Mouse (Mus musculus): ENCODE measurements around the gene Atp1a4. TPM values are rescaled to one million over a fixed set of nuclear protein-coding genes. Genes with fewer than 3 reads are reported as not detected.

Atp1a4 gene
- polyA plus RNA-seq (2012; rRNA removed) (0.03 TPM in 1 of 2 replicates, not detected in the other), polyA plus RNA-seq (2014; fragmentation: Nextera tagmentation; extraction: Ambion mirVana) (not detected in 2 replicates)

DNA sequence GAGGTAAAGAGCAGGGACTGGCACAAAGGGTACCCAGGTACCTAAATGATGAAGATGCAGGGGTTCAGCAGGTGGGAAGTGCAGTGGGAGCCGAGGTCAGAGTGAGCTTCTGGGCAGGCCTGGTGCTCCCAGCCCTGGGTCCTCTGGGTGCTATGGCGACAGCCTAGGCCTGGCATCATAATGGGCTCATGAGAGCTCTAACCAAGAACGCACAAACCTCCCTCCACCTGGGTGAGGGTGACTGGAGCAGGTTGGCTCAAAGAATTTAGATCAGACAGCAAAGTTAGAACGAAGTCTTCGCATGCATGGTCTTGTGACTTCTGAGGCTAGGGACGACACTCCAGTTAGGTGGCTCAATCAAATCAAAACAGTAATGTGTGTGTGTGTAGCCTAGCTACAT lies at the start of gene Atp1a4:
Atp1a4 (minus strand) TSS at position 101 of the 400 bp plus-strand sequence.
- 85% methylated on average over 6 of the region's 6 CpGs for WGBS
- no peaks in the 10 kb centered on the region for H3K4me1 ChIP-seq (ENCODE audit: control insufficient read depth, insufficient read depth, low read length)
- no peaks in the 10 kb centered on the region for H3K36me3 ChIP-seq (ENCODE audit: control insufficient read depth, insufficient read depth, low read length)
- H3K9ac ChIP-seq (ENCODE audit: low read depth, low read length, severe bottlenecking) = no peak within 1 kb of the TSS
- no peaks in the 10 kb centered on the region for H3K27me3 ChIP-seq (ENCODE audit: control insufficient read depth, insufficient read depth, low read length)
- H3K9me3 ChIP-seq (ENCODE audit: control insufficient read depth, low read length) = no peaks in the 10 kb centered on the region
- DNase-seq (ENCODE audit: low spot score) (no peak), ATAC-seq (ENCODE audit: low FRiP score, low read depth) (no peak)
- no peak for TF ChIP-seq POLR2A (IDR thresholded peaks at IDR 0.05; ENCODE audit: borderline replicate concordance, extremely low read depth, insufficient read depth, insufficient read length)
- no peak within 1 kb of the TSS for H3K4me2 ChIP-seq (replicated peaks; ENCODE audit: low read depth, low read length, severe bottlenecking)
- H3K27ac ChIP-seq (replicated peaks; ENCODE audit: low read depth, low read length) = no peak within 1 kb of the TSS
- H3K4me3 ChIP-seq (replicated peaks; ENCODE audit: low read length) = no peak within 1 kb of the TSS

- Histone ChIP-seq H3K9ac (ENCODE audit: low read depth, low read length, severe bottlenecking) (no peak overlapping the region), H3K9me3 (ENCODE audit: control insufficient read depth, low read length) (no peaks in the 10 kb centered on the region), H3K4me3 (replicated peaks; ENCODE audit: low read length) (no peak overlapping the region), H3K27ac (replicated peaks; ENCODE audit: low read depth, low read length) (peak overlapping the region; percentile 65), H3K27me3 (ENCODE audit: control insufficient read depth, insufficient read depth, low read length) (no peaks in the 10 kb centered on the region), H3K4me2 (replicated peaks; ENCODE audit: low read depth, low read length, severe bottlenecking) (no peak overlapping the region), H3K36me3 (ENCODE audit: control insufficient read depth, insufficient read depth, low read length) (no peaks in the 10 kb centered on the region), H3K4me1 (ENCODE audit: control insufficient read depth, insufficient read depth, low read length) (peaks cover 17% of the 10 kb centered on the region)
- no peak for TF ChIP-seq POLR2A (IDR thresholded peaks at IDR 0.05; ENCODE audit: borderline replicate concordance, extremely low read depth, insufficient read depth, insufficient read length)
- ATAC-seq (ENCODE audit: low FRiP score, low read depth) (no peak), DNase-seq (ENCODE audit: low spot score) (peak; percentile 34)
- 55% methylated on average over 10 of the region's 10 CpGs for WGBS
Observed at GRCm38 (mm10) chr1:172307936-172308335, 49.7 kb upstream of the Atp1a4 start.

DNA sequence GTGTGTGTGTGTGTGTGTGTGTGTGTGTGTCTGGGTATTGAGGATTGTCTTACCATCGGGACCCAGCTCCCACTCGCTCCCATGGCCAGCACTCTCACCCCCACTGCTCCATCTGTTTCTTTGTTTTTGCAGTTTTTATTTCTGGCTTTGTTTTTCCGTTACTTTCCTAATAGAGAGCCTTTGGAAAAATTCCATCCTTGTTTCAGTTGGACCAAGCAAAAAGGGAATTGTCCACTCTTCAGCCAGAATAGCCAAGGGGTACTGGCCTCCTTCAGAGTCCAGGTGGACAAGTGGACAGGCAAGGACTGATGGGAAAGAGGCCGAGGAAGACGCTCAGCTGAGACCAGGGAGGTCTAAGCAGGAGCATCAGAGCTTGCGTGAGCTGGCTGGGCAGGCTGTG lies 48.7 kb upstream of the Atp1a4 start:
- peak overlapping the region; percentile 63; the same call in 1 of the 2 replicates for H3K27ac ChIP-seq (replicated peaks; ENCODE audit: low read depth, low read length)
- H3K4me3 ChIP-seq (replicated peaks; ENCODE audit: low read length) = no peak overlapping the region
- peaks cover 15% of the 10 kb centered on the region for H3K4me1 ChIP-seq (ENCODE audit: control insufficient read depth, insufficient read depth, low read length)
- no peaks in the 10 kb centered on the region for H3K36me3 ChIP-seq (ENCODE audit: control insufficient read depth, insufficient read depth, low read length)
- TF ChIP-seq POLR2A (IDR thresholded peaks at IDR 0.05; ENCODE audit: borderline replicate concordance, extremely low read depth, insufficient read depth, insufficient read length) = no peak
- no peak for ATAC-seq (ENCODE audit: low FRiP score, low read depth)
- H3K4me2 ChIP-seq (replicated peaks; ENCODE audit: low read depth, low read length, severe bottlenecking) = no peak overlapping the region
- DNase-seq (ENCODE audit: low spot score) = no peak
- 73% methylated on average over 6 of the region's 6 CpGs for WGBS
- no peaks in the 10 kb centered on the region for H3K9me3 ChIP-seq (ENCODE audit: control insufficient read depth, low read length)
- no peak overlapping the region for H3K9ac ChIP-seq (ENCODE audit: low read depth, low read length, severe bottlenecking)
- H3K27me3 ChIP-seq (ENCODE audit: control insufficient read depth, insufficient read depth, low read length) = no peaks in the 10 kb centered on the region

- Histone ChIP-seq H3K4me3 (replicated peaks; ENCODE audit: low read length) (no peak overlapping the region), H3K9ac (ENCODE audit: low read depth, low read length, severe bottlenecking) (no peak overlapping the region), H3K4me2 (replicated peaks; ENCODE audit: low read depth, low read length, severe bottlenecking) (no peak overlapping the region), H3K4me1 (ENCODE audit: control insufficient read depth, insufficient read depth, low read length) (peaks cover 18% of the 10 kb centered on the region), H3K27me3 (ENCODE audit: control insufficient read depth, insufficient read depth, low read length) (no peaks in the 10 kb centered on the region), H3K27ac (replicated peaks; ENCODE audit: low read depth, low read length) (no peak overlapping the region), H3K36me3 (ENCODE audit: control insufficient read depth, insufficient read depth, low read length) (no peaks in the 10 kb centered on the region), H3K9me3 (ENCODE audit: control insufficient read depth, low read length) (no peaks in the 10 kb centered on the region)
- no peak for TF ChIP-seq POLR2A (IDR thresholded peaks at IDR 0.05; ENCODE audit: borderline replicate concordance, extremely low read depth, insufficient read depth, insufficient read length)
- WGBS = 65% methylated on average over 4 of the region's 4 CpGs
- DNase-seq (ENCODE audit: low spot score) = no peak
- ATAC-seq (ENCODE audit: low FRiP score, low read depth) = no peak
Observed at GRCm38 (mm10) chr1:172306196-172306595, 48.0 kb upstream of the Atp1a4 start.

DNA sequence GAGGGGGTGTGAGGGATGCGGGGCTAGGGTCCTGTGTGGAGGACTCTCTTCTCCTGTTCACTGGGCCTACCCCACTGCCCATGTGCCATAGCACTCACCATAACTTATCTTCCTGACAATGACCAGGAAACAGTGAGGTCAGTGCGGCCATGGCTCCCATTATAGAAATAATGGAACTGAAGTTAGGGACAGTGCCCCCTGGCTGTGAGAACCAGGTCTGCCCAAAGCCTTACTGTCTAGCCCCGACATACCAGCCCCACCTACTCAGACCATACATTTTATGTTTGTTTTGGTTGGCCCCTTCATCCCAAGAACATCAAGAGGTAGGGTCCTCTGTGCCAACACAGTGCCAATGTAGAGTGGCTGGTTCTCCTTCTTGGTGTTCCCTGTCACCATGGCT lies 47.4 kb upstream of the Atp1a4 start:
- Histone ChIP-seq H3K4me2 (replicated peaks; ENCODE audit: low read depth, low read length, severe bottlenecking) (no peak overlapping the region), H3K9ac (ENCODE audit: low read depth, low read length, severe bottlenecking) (no peak overlapping the region), H3K36me3 (ENCODE audit: control insufficient read depth, insufficient read depth, low read length) (no peaks in the 10 kb centered on the region), H3K9me3 (ENCODE audit: control insufficient read depth, low read length) (no peaks in the 10 kb centered on the region), H3K4me1 (ENCODE audit: control insufficient read depth, insufficient read depth, low read length) (peaks cover 19% of the 10 kb centered on the region), H3K27ac (replicated peaks; ENCODE audit: low read depth, low read length) (no peak overlapping the region), H3K27me3 (ENCODE audit: control insufficient read depth, insufficient read depth, low read length) (no peaks in the 10 kb centered on the region), H3K4me3 (replicated peaks; ENCODE audit: low read length) (no peak overlapping the region)
- no peak for DNase-seq (ENCODE audit: low spot score)
- WGBS = 81% methylated on average over 3 of the region's 3 CpGs
- no peak for TF ChIP-seq POLR2A (IDR thresholded peaks at IDR 0.05; ENCODE audit: borderline replicate concordance, extremely low read depth, insufficient read depth, insufficient read length)
- ATAC-seq (ENCODE audit: low FRiP score, low read depth) = no peak

GRCm38 (mm10) chr1:172305153-172305552 lies 46.9 kb upstream of the Atp1a4 start:
- Histone ChIP-seq H3K27ac (replicated peaks; ENCODE audit: low read depth, low read length) (no peak overlapping the region), H3K9me3 (ENCODE audit: control insufficient read depth, low read length) (no peaks in the 10 kb centered on the region), H3K27me3 (ENCODE audit: control insufficient read depth, insufficient read depth, low read length) (no peaks in the 10 kb centered on the region), H3K36me3 (ENCODE audit: control insufficient read depth, insufficient read depth, low read length) (no peaks in the 10 kb centered on the region), H3K4me2 (replicated peaks; ENCODE audit: low read depth, low read length, severe bottlenecking) (no peak overlapping the region), H3K9ac (ENCODE audit: low read depth, low read length, severe bottlenecking) (no peak overlapping the region), H3K4me1 (ENCODE audit: control insufficient read depth, insufficient read depth, low read length) (peaks cover 17% of the 10 kb centered on the region), H3K4me3 (replicated peaks; ENCODE audit: low read length) (no peak overlapping the region)
- DNase-seq (ENCODE audit: low spot score) = no peak
- TF ChIP-seq POLR2A (IDR thresholded peaks at IDR 0.05; ENCODE audit: borderline replicate concordance, extremely low read depth, insufficient read depth, insufficient read length) = no peak
- ATAC-seq (ENCODE audit: low FRiP score, low read depth) = no peak
- WGBS = 95% methylated on average over 2 of the region's 2 CpGs

Data from limb, embryonic 14.5 days (tissue).